Mouse (Mus musculus) myocyte (in vitro differentiated cells): ENCODE data around the gene Nrp2.

Experiments used
- CEBPB ChIP-seq: IDR thresholded peaks from 2 replicates; pipeline ENCODE4 v1.6.1; 2011; ENCODE audit warnings: mild to moderate bottlenecking, moderate library complexity; ENCODE audit not compliant: poor library complexity, insufficient read depth, severe bottlenecking
- E2F4 ChIP-seq: IDR thresholded peaks from one replicate; pipeline ENCODE4 v1.6.1; 2011; ENCODE audit warnings: mild to moderate bottlenecking, control low read depth, moderate library complexity; ENCODE audit not compliant: insufficient read depth
- MAX ChIP-seq: IDR thresholded peaks from one replicate; pipeline ENCODE4 v1.6.1; 2011; ENCODE audit warnings: low read depth, mild to moderate bottlenecking, control low read depth
- POLR2A ChIP-seq: IDR thresholded peaks from one replicate; pipeline ENCODE4 v1.6.1; 2011; ENCODE audit warnings: low read depth, mild to moderate bottlenecking, control low read depth, moderate library complexity; ENCODE audit not compliant: insufficient read length
- REST ChIP-seq: IDR thresholded peaks from one replicate; pipeline ENCODE4 v1.6.1; 2011; ENCODE audit warnings: mild to moderate bottlenecking, control low read depth, moderate library complexity; ENCODE audit not compliant: insufficient read depth, insufficient read length

DNA sequence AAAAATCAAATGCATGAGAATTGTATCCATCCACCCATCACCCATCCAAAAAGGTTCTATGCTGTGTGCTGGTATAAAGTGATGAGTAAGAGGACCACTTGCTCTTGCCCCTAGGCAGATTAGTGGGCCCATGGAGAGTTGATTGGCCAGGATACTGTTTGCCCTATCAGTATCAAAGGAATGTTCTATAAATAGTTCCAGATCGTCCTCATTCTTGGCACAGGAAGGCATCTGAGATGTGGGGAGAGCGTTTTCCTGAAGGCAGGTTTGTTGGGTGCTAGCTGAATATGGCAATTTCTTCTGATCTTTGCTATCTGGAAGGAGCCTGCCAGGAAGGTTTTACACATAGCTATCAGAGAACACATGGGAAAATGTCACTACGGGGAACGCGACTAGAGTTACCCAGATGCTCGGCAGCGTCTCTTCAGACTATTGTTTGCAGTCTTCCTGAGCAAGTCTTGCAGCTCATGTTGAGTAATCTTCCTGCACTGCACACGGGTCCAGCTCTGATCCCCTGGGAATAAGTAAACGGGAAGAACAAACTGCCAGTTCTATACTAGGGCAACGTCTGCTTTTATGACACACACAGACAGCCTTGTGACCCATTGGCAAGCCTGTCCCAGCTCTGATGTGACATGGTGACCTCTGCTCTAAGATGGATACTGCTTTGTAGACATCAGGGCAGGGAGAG, 44.5 kb downstream of the Nrp2 start:
- TF ChIP-seq POLR2A (no peak), CEBPB (no peak), MAX (no peak), E2F4 (no peak), REST (no peak)
